Mouse (Mus musculus) heart, embryonic 10.5 days (tissue): ENCODE measurements around the gene Psmd12. TPM values are rescaled to one million over a fixed set of nuclear protein-coding genes. Genes with fewer than 3 reads are reported as not detected.
"Not testable (repeated sequence)": the region's sequence is repeated elsewhere in the genome, so short reads cannot be mapped to it uniquely, and the experiment has no call there.

Source experiments
- DNase-seq: peaks from one replicate; pipeline ENCODE4 v3.0.0-alpha.2; 2017; ENCODE audit warnings: low spot score
- H3K27ac ChIP-seq: fragments of 300-500 bp; sonication (generic); 2 replicates; pipeline ENCODE4 v1.5.1; 2016; ENCODE audit warnings: mild to moderate bottlenecking
- H3K27me3 ChIP-seq: fragments of 300-500 bp; sonication (generic); 2 replicates; pipeline ENCODE4 v1.6.1; 2016; ENCODE audit warnings: mild to moderate bottlenecking; ENCODE audit not compliant: poor library complexity, insufficient read depth, severe bottlenecking
- H3K36me3 ChIP-seq: fragments of 300-500 bp; sonication (generic); 2 replicates; pipeline ENCODE4 v1.6.1; 2016; ENCODE audit warnings: mild to moderate bottlenecking, moderate library complexity
- H3K4me1 ChIP-seq: fragments of 300-500 bp; sonication (generic); 2 replicates; pipeline ENCODE4 v1.6.1; 2016; ENCODE audit warnings: mild to moderate bottlenecking
- H3K4me3 ChIP-seq: fragments of 300-500 bp; sonication (generic); 2 replicates; pipeline ENCODE4 v1.5.1; 2016; ENCODE audit warnings: mild to moderate bottlenecking, moderate library complexity
- H3K9me3 ChIP-seq: fragments of 300-500 bp; sonication (generic); 2 replicates; pipeline ENCODE4 v1.6.1; 2016; ENCODE audit warnings: mild to moderate bottlenecking, moderate library complexity
- WGBS: fragments of 180-500 bp; shearing (Covaris S2); methylation state at CpG from one replicate; pipeline ENCODE4 v1.1.7; 2016; 5-methylcytosine and 5-hydroxymethylcytosine counted together
- polyA plus RNA-seq: library from polyadenylated mRNA; unstranded; fragments of >200 nt; fragmentation: Nextera tagmentation; extraction: Ambion mirVana; gene quantifications from 2 replicates; pipeline ENCODE4 v1.2.1, GENCODE M21; 2016

The Psmd12 gene
- polyA plus RNA-seq, 1 experiment from 2014 or later, result 223 TPM

- H3K4me1 ChIP-seq, result no peaks in the 10 kb centered on the region
- H3K9me3 ChIP-seq, result no peaks in the 10 kb centered on the region
- H3K36me3 ChIP-seq, result peaks cover 20% of the 10 kb centered on the region
- 85% methylated on average over 8 of the region's 8 CpGs for WGBS
- no peak for DNase-seq
- H3K27me3 ChIP-seq, result no peaks in the 10 kb centered on the region
- no peak overlapping the region for H3K4me3 ChIP-seq
- no peak overlapping the region for H3K27ac ChIP-seq
Observed at GRCm38 (mm10) chr11:107502801-107503200, 23.5 kb downstream of the Psmd12 start.

- not testable (repeated sequence) for DNase-seq, H3K27me3 ChIP-seq, H3K4me1 ChIP-seq, H3K9me3 ChIP-seq, H3K27ac ChIP-seq, H3K4me3 ChIP-seq, H3K36me3 ChIP-seq
- 90% methylated on average over 3 of the region's 4 CpGs for WGBS
Observed at GRCm38 (mm10) chr11:107504364-107504763, 25.1 kb downstream of the Psmd12 start.

- no peak for DNase-seq
Observed at GRCm38 (mm10) chr11:107506260-107506659, 27.0 kb downstream of the Psmd12 start.

GRCm38 (mm10) chr11:107509631-107510338 lies 30.5 kb downstream of the Psmd12 start:
- WGBS, result 16% methylated on average over 11 of the region's 11 CpGs
- H3K27me3 ChIP-seq, result no peaks in the 10 kb centered on the region
- peaks cover 33% of the 10 kb centered on the region for H3K4me1 ChIP-seq
- no peak for DNase-seq
- H3K27ac ChIP-seq, result no peak overlapping the region
- H3K9me3 ChIP-seq, result no peaks in the 10 kb centered on the region
- peak overlapping the region; percentile 27 for H3K4me3 ChIP-seq
- no peaks in the 10 kb centered on the region for H3K36me3 ChIP-seq

More at GRCm38 (mm10) chr11:107506260-107506659, 27.0 kb downstream of the Psmd12 start:
- Histone ChIP-seq H3K36me3 (no peaks in the 10 kb centered on the region), H3K4me1 (peaks cover 18% of the 10 kb centered on the region), H3K9me3 (no peaks in the 10 kb centered on the region), H3K27ac (no peak overlapping the region), H3K4me3 (no peak overlapping the region), H3K27me3 (no peaks in the 10 kb centered on the region)
- WGBS, result 71% methylated on average over 1 of the region's 1 CpGs

- DNase-seq, result no peak
- H3K27me3 ChIP-seq, result no peaks in the 10 kb centered on the region
- WGBS, result 3% methylated on average over 18 of the region's 18 CpGs
- peaks cover 33% of the 10 kb centered on the region for H3K4me1 ChIP-seq
- H3K4me3 ChIP-seq, result peak overlapping the region; percentile 45
- H3K9me3 ChIP-seq, result no peaks in the 10 kb centered on the region
- no peaks in the 10 kb centered on the region for H3K36me3 ChIP-seq
- peak overlapping the region; percentile 63; the same call in 1 of the 2 replicates for H3K27ac ChIP-seq
Observed at GRCm38 (mm10) chr11:107510362-107511269, 31.3 kb downstream of the Psmd12 start.

GRCm38 (mm10) chr11:107511954-107512353 lies 32.7 kb downstream of the Psmd12 start:
- peak; percentile 81 for DNase-seq
- H3K36me3 ChIP-seq, H3K4me3 ChIP-seq, H3K27ac ChIP-seq, H3K9me3 ChIP-seq, H3K27me3 ChIP-seq: not testable (repeated sequence)
- H3K4me1 ChIP-seq, result peaks cover 33% of the 10 kb centered on the region
- 50% methylated on average over 5 of the region's 5 CpGs for WGBS

- H3K36me3 ChIP-seq, result no peaks in the 10 kb centered on the region
- no peak overlapping the region for H3K27ac ChIP-seq
- H3K4me1 ChIP-seq, result peaks cover 38% of the 10 kb centered on the region
- no peak for DNase-seq
- 77% methylated on average over 10 of the region's 10 CpGs for WGBS
- no peaks in the 10 kb centered on the region for H3K27me3 ChIP-seq
- no peaks in the 10 kb centered on the region for H3K9me3 ChIP-seq
- no peak overlapping the region for H3K4me3 ChIP-seq
Observed at GRCm38 (mm10) chr11:107513047-107513446, 33.8 kb downstream of the Psmd12 start.

GRCm38 (mm10) chr11:107516387-107516786 lies 37.1 kb downstream of the Psmd12 start:
- 85% methylated on average over 2 of the region's 2 CpGs for WGBS
- no peaks in the 10 kb centered on the region for H3K36me3 ChIP-seq
- DNase-seq, result no peak
- no peak overlapping the region for H3K4me3 ChIP-seq
- H3K9me3 ChIP-seq, result no peaks in the 10 kb centered on the region
- H3K4me1 ChIP-seq, result peaks cover 20% of the 10 kb centered on the region
- no peaks in the 10 kb centered on the region for H3K27me3 ChIP-seq
- no peak overlapping the region for H3K27ac ChIP-seq

GRCm38 (mm10) chr11:107518645-107519429 lies 39.6 kb downstream of the Psmd12 start:
- WGBS, result 76% methylated on average over 5 of the region's 5 CpGs
- H3K9me3 ChIP-seq, result no peaks in the 10 kb centered on the region
- H3K27me3 ChIP-seq, result no peaks in the 10 kb centered on the region
- DNase-seq, result no peak
- no peak overlapping the region for H3K27ac ChIP-seq
- no peaks in the 10 kb centered on the region for H3K36me3 ChIP-seq
- no peak overlapping the region for H3K4me3 ChIP-seq
- 0 out of 2 replicates have a peak, but pooled peaks cover 4% of the 10 kb centered on the region for H3K4me1 ChIP-seq

- no peaks in the 10 kb centered on the region for H3K27me3 ChIP-seq
- no peak for DNase-seq
- H3K4me1 ChIP-seq, result 0 out of 2 replicates have a peak, but pooled peaks cover 4% of the 10 kb centered on the region
- H3K36me3 ChIP-seq, result no peaks in the 10 kb centered on the region
- no peak overlapping the region for H3K27ac ChIP-seq
- H3K4me3 ChIP-seq, result no peak overlapping the region
- no peaks in the 10 kb centered on the region for H3K9me3 ChIP-seq
- WGBS, result 67% methylated on average over 1 of the region's 1 CpGs
Observed at GRCm38 (mm10) chr11:107521153-107521552, 41.9 kb downstream of the Psmd12 start.

- Histone ChIP-seq H3K4me3 (no peak overlapping the region), H3K27me3 (no peaks in the 10 kb centered on the region), H3K4me1 (0 out of 2 replicates have a peak, but pooled peaks cover 5% of the 10 kb centered on the region), H3K36me3 (no peaks in the 10 kb centered on the region), H3K27ac (no peak overlapping the region), H3K9me3 (no peaks in the 10 kb centered on the region)
- 75% methylated on average over 1 of the region's 1 CpGs for WGBS
- DNase-seq, result no peak
Observed at GRCm38 (mm10) chr11:107524966-107525365, 45.7 kb downstream of the Psmd12 start.

GRCm38 (mm10) chr11:107527632-107528031 lies 48.3 kb downstream of the Psmd12 start:
- no peaks in the 10 kb centered on the region for H3K27me3 ChIP-seq
- 0 out of 2 replicates have a peak, but pooled peaks cover 5% of the 10 kb centered on the region for H3K4me1 ChIP-seq
- no peaks in the 10 kb centered on the region for H3K36me3 ChIP-seq
- H3K4me3 ChIP-seq, result no peak overlapping the region
- DNase-seq, result no peak
- no peak overlapping the region for H3K27ac ChIP-seq
- H3K9me3 ChIP-seq, result no peaks in the 10 kb centered on the region
- WGBS, result 63% methylated on average over 3 of the region's 3 CpGs
